Mouse (Mus musculus) heart, postnatal 10 days (tissue): Measurements from ENCODE around the gene Izumo2. TPM values are rescaled to one million over a fixed set of nuclear protein-coding genes. Genes with fewer than 3 reads are reported as not detected.
"Not testable (repeated sequence)": the region's sequence is repeated elsewhere in the genome, so short reads cannot be mapped to it uniquely, and the experiment has no call there.

Experiments used
- DNase-seq, 2 experiments: peaks; one replicate each; pipeline ENCODE4 v3.0.0; 2021
- intact Hi-C: fragments of 180-260 bp; cut with DNase I; formaldehyde crosslinking; loops from one replicate; pipeline ENCODE4 v1.15.1; 2025
- total RNA-seq, 2 experiments: library from RNA; stranded (reverse); gene quantifications; 2 replicates each; pipeline ENCODE4 v1.2.3; 2021

The Izumo2 gene
- total RNA-seq, 2 experiments from 2014 or later = not detected

DNA sequence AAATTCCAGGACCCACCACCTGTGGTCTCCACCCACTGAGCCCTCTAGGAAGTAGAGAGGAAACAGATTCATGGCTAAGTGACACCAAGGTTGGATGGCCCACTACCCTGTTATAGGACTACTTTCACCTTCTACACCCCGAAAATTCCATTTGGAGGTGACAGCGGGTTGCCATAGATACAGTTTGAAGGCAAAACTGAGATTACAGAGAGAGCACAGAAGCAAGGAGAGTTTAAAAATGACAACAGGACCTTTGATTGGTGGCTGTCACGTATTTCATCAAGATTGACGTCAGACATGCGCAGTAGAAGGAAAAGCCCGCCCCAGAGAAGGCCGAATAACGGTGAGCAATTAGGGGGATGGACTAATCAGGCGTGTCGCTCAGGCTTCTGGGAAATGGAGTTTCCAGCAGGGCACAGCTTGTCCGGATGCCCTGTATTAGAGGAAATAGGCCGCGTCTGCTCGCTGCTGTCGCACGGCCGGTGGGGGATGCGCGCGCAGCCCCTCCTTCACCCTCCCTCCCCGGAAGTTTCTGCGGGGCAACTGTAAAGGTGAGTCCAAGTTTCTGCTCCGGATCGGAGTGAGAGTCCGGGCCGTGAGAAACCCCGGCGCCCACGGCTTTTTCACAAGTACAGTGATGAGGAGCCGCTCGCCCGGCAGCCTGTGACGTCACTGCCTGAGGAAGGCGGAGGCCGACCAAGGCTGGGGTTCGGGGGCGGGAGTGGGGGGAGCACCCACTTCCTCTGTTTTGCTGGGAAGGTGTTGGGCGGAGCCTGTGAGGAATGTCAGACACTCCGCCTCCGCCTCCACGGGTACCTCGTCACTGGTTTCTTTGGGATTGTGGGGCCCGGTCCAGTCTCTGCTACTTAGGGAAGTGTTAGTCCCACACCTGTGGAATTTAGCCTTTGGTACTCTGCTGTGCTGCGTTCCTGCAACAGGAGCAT lies 39.8 kb downstream of the Izumo2 start, which contains the start of gene Vrk3:
TSS of gene Vrk3 (plus strand) at position 313 of the 944 bp plus-strand sequence.
- intact Hi-C loops = loop anchor here (2.0 kb wide), 1 partner anchor 68 kb away; the partner anchor contains the start of genes Atf5, Il4i1 and Nup62

DNA sequence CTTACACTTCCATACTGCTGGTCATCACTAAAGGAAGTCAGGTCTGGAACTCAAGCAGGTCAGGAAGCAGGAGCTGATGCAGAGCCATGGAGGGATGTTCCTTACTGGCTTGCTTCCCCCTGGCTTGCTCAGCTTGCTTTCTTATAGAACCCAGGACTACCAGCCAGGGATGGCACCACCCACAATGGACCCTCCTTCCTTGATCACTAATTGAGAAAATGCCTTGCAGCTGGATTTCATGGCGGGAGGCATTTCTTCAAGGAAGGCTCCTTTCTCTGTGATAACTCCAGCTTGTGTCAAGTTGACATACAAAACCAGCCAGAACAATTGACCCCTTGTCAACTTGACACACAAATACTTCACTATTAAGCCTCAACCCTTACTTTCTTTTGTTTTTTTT lies 42.4 kb downstream of the Izumo2 start, which contains the start of gene Zfp473:
TSS of gene Zfp473 (minus strand) at position 101 of the 400 bp plus-strand sequence.
- DNase-seq, intact Hi-C loops: not testable (repeated sequence)

More for the DNA sequence above, 39.8 kb downstream of the Izumo2 start, which contains the start of gene Vrk3:
- peak; percentile 96 to 97 for DNase-seq

DNA sequence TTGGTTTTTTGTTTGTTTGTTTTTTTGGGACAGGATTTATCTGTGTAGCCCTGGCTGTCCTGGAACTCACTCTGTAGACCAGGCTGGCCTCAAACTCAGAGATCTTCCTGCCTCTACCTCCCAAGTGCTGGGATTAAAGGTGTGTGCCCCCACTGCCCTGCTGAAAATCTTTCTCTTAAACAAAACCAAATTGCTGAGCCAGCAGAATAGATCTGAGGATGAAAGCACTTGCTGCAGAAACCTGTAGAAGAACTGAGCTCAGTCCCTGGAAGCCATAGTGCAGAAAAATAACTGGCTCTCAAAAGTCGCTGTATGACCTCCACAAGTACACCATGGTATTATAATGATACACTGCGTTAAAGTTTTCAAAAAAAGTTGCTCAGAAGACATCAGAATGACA lies 48.6 kb downstream of the Izumo2 start:
- no peak for DNase-seq
- intact Hi-C loops = no loop called here

DNA sequence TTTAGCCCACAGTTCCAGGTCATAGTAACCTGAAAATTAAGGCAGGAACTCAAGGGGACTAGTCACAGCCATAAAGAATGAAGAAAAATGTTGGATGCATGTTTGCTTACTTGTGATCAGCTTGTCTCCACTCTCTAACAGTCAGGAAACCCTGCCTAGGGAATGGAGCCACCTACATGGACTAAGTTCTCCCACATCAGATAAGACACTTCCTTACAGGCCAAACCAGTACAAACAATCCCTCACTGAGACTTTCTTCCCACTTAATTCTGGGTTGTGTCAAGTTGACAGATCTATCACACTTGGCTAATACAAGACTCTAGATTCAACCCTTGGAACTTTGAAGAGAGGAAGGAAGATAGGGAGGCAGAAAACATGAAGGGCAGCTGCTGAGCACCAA lies 51.8 kb downstream of the Izumo2 start:
- intact Hi-C loops = no loop called here
- DNase-seq = no peak

DNA sequence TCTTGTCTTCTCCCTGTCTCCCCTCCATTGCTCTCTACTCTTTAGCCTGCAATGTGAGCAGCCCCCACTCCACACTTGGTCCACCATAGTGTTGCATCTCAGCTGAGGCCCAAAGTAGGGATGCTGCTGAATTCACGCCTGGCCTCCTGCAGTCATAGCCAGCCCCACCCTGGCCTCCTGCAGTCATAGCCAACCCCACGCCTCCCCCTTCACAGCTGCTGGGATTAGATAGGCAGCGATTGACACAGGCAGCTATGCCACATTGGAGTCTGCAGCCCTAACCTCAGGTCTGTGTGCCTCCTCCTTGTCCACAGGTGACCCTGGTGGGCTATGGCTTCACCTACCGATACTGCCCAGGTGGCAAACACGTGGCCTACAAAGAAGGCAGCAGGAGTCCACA lies 59.6 kb downstream of the Izumo2 start:
- no peak for DNase-seq
- intact Hi-C loops = no loop called here

Other genes starting within 250 kb of the Izumo2 start
- gene Aspdh, start 243.4 kb upstream of the Izumo2 start, total RNA-seq = under 1 TPM; 0.79 to 0.93 TPM
- 10 to 100 TPM; 70.3 to 79.0 TPM for gene Josd2, start 240.8 kb upstream of the Izumo2 start, total RNA-seq
- 100 to 1,000 TPM; 101 to 102 TPM for gene Emc10, start 212.2 kb upstream of the Izumo2 start, total RNA-seq
- gene Fam71e1, start 212.2 kb upstream of the Izumo2 start, total RNA-seq = 1 to 10 TPM; 5.1 to 6.0 TPM
- 10 to 100 TPM; 16.3 to 22.2 TPM for gene Mybpc2, start 184.1 kb upstream of the Izumo2 start, total RNA-seq
- gene Spib, start 176.7 kb upstream of the Izumo2 start, total RNA-seq = 1 to 10 TPM; 1.1 to 1.3 TPM
- gene Pold1, start 159.9 kb upstream of the Izumo2 start, total RNA-seq = 10 to 100 TPM; 18.7 to 24.5 TPM
- 10 to 100 TPM; 45.1 to 49.0 TPM for gene Nr1h2, start 154.8 kb upstream of the Izumo2 start, total RNA-seq
- 1 to 10 TPM in 1 of 2 experiments, under 1 TPM in 1; 0.43 to 1.4 TPM for gene Napsa, start 136.4 kb upstream of the Izumo2 start, total RNA-seq
- gene Kcnc3, start 118.1 kb upstream of the Izumo2 start, total RNA-seq = under 1 TPM; 0.35 to 0.36 TPM
- gene Myh14, start 37.9 kb upstream of the Izumo2 start, total RNA-seq = 10 to 100 TPM; 37.0 to 46.2 TPM
- 10 to 100 TPM; 24.7 to 28.3 TPM for gene Vrk3, start 39.7 kb downstream of the Izumo2 start, total RNA-seq
- gene Zfp473, start 42.3 kb downstream of the Izumo2 start, total RNA-seq = under 1 TPM; 0.12 to 0.35 TPM
- gene Nup62, start 107.3 kb downstream of the Izumo2 start, total RNA-seq = 10 to 100 TPM; 44.3 to 45.1 TPM
- 1 to 10 TPM; 1.3 to 1.8 TPM for gene Il4i1, start 107.6 kb downstream of the Izumo2 start, total RNA-seq
- gene Atf5, start 107.9 kb downstream of the Izumo2 start, total RNA-seq = 10 to 100 TPM; 50.4 to 51.3 TPM
- gene Akt1s1, start 140.2 kb downstream of the Izumo2 start, total RNA-seq = 10 to 100 TPM; 76.8 to 78.4 TPM
- 10 to 100 TPM; 38.4 to 44.7 TPM for gene Tbc1d17, start 140.3 kb downstream of the Izumo2 start, total RNA-seq
- gene Pnkp, start 148.4 kb downstream of the Izumo2 start, total RNA-seq = 10 to 100 TPM; 18.1 to 21.6 TPM
- 100 to 1,000 TPM; 189 to 196 TPM for gene Ptov1, start 161.0 kb downstream of the Izumo2 start, total RNA-seq
- gene Med25, start 184.0 kb downstream of the Izumo2 start, total RNA-seq = 10 to 100 TPM; 67.7 to 77.1 TPM
- gene Fuz, start 187.3 kb downstream of the Izumo2 start, total RNA-seq = 10 to 100 TPM; 12.2 to 18.2 TPM
- gene Ap2a1, start 220.8 kb downstream of the Izumo2 start, total RNA-seq = 10 to 100 TPM; 90.9 to 91.1 TPM
- not detected for gene Tsks, start 234.5 kb downstream of the Izumo2 start, total RNA-seq